Mouse (Mus musculus) thymus, adult 2 months (tissue): Measurements from ENCODE around the gene Dcst2.

Experiments
- CTCF ChIP-seq: fragments of 200-500 bp; IDR thresholded peaks from 2 replicates; pipeline ENCODE4 v1.5.1; 2012; ENCODE audit warnings: mild to moderate bottlenecking, control low read depth, low read length, moderate library complexity, borderline replicate concordance; ENCODE audit not compliant: control insufficient read depth, poor library complexity, insufficient read depth; ENCODE audit errors: extremely low read depth
- POLR2A ChIP-seq: fragments of 200-500 bp; IDR thresholded peaks from 2 replicates; pipeline ENCODE4 v1.6.1; 2012; ENCODE audit warnings: mild to moderate bottlenecking, low read length, control low read depth, moderate library complexity; ENCODE audit not compliant: control insufficient read depth, poor library complexity, insufficient read depth; ENCODE audit errors: extremely low read depth

DNA sequence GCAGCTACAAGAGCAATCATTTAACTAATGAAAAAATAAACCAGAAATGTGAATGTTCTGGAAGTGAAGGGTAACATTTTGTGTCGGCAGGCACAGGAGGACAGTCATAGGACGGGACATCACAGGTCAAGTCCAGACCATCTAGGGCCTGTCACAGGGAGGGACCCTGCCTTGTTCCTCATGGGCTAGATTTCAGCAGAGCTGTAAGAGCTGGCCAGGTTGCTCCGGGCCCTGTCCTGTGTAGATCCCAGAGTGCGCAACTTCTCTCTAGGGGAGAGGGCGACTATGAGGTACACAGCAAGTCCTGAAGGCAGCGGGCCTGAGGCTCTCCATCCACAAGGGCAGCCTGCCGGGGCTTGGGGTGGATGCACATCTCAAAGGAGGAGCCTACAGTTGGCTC lies at the start of gene Dcst2:
- TF ChIP-seq CTCF (no peak), POLR2A (no peak)
